Mouse (Mus musculus): ENCODE data around the gene Tmprss7. TPM values are rescaled to one million over a fixed set of nuclear protein-coding genes. Genes with fewer than 3 reads are reported as not detected.

Gene Tmprss7
- polyA plus RNA-seq, 1 experiment, result not detected

DNA sequence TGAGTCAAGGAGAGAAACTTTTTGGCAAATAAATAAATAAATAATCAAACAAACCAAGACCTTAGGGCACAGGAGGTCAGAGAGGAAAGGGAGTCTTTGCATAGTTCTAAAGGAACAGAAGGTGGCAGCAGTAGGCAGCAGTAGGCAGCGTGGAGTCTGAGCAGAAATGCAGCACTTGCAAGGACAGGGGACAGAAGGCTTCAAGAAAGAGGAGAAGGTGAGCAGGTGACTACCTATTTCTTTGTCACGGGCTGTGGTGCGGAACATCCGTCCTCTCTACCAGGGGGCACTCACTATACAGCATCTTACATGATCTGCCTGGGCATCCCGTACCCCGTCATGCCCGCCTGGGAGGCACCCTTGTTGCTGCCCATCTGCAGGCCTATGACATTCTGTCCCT is 17.8 kb upstream of the Tmprss7 start:
- DNase-seq, result peak; percentile 33
- whole genome bisulfite sequencing, result 51% methylated on average over 7 of the region's 7 CpGs
- Histone ChIP-seq H3K4me3 (ENCODE audit: insufficient read depth, low read depth, low read length) (no peak overlapping the region), H3K4me1 (ENCODE audit: control insufficient read depth, insufficient read depth, low read length) (no peaks in the 10 kb centered on the region), H3K27ac (ENCODE audit: insufficient read depth, low read depth, low read length) (no peak overlapping the region), H3K27me3 (replicated peaks; ENCODE audit: control insufficient read depth, insufficient read depth, low read length) (no peaks in the 10 kb centered on the region), H3K36me3 (ENCODE audit: control insufficient read depth, insufficient read depth, low read length) (no peaks in the 10 kb centered on the region)
- peak; percentile 66 for TF ChIP-seq CTCF (conservative IDR thresholded peaks at IDR 0.05; ENCODE audit: insufficient read depth, insufficient read length, low read depth, low read length)
- TF ChIP-seq POLR2A (IDR thresholded peaks at IDR 0.05; ENCODE audit: low read depth, low read length), result no peak

DNA sequence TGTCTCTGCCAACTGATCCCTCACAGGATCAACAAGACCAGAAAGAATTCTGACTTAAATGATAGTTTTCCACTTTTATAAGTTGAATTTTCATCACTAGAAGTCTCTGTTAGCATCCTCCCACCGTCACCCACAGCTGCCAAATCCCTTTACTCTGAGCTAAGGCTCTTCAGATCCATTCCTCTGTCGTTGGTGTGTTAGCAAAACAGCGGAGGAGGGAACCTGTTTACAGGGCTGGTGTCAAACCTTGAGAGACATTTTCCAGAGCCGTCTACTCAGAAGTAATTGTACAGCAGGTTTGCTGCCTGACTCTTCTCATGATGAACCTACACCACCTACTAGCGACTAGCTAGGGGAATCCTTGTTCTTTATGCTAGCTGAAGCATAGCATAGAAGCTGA is 5.8 kb upstream of the Tmprss7 start:
- Histone ChIP-seq H3K36me3 (ENCODE audit: control insufficient read depth, insufficient read depth, low read length) (no peaks in the 10 kb centered on the region), H3K27me3 (replicated peaks; ENCODE audit: control insufficient read depth, insufficient read depth, low read length) (no peaks in the 10 kb centered on the region; the same call in 1 of the 2 replicates), H3K4me3 (ENCODE audit: insufficient read depth, low read depth, low read length) (no peak overlapping the region), H3K27ac (ENCODE audit: insufficient read depth, low read depth, low read length) (no peak overlapping the region), H3K4me1 (ENCODE audit: control insufficient read depth, insufficient read depth, low read length) (no peaks in the 10 kb centered on the region)
- DNase-seq, result no peak
- 73% methylated on average over 5 of the region's 5 CpGs for WGBS
- no peak for TF ChIP-seq POLR2A (IDR thresholded peaks at IDR 0.05; ENCODE audit: low read depth, low read length)
- no peak for TF ChIP-seq CTCF (conservative IDR thresholded peaks at IDR 0.05; ENCODE audit: insufficient read depth, insufficient read length, low read depth, low read length)

DNA sequence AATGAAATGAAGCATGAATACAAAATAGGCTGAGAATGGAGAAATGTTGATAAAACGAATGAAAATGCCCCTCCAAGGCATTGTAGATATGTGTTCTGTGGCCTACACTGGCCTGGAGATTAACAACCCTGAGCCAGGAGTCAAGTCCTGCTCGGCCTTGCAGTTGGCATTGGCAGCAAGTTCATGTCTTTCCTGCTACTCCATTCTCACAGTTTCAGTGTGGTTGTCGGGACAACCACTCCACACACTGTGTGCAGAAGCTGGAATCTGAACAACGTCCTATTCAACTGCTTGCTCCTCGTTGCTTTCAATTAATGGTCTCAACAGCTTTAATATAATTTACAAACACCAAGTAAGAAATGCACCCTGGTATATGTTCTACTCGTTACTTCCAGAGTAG is 4.5 kb upstream of the Tmprss7 start:
- no peak for DNase-seq
- Histone ChIP-seq H3K4me3 (ENCODE audit: insufficient read depth, low read depth, low read length) (no peak overlapping the region), H3K27me3 (replicated peaks; ENCODE audit: control insufficient read depth, insufficient read depth, low read length) (no peaks in the 10 kb centered on the region; the same call in 1 of the 2 replicates), H3K36me3 (ENCODE audit: control insufficient read depth, insufficient read depth, low read length) (no peaks in the 10 kb centered on the region), H3K4me1 (ENCODE audit: control insufficient read depth, insufficient read depth, low read length) (no peaks in the 10 kb centered on the region), H3K27ac (ENCODE audit: insufficient read depth, low read depth, low read length) (no peak overlapping the region)
- WGBS, result 78% methylated on average over 6 of the region's 6 CpGs
- TF ChIP-seq POLR2A (IDR thresholded peaks at IDR 0.05; ENCODE audit: low read depth, low read length) (no peak), CTCF (conservative IDR thresholded peaks at IDR 0.05; ENCODE audit: insufficient read depth, insufficient read length, low read depth, low read length) (no peak)

DNA sequence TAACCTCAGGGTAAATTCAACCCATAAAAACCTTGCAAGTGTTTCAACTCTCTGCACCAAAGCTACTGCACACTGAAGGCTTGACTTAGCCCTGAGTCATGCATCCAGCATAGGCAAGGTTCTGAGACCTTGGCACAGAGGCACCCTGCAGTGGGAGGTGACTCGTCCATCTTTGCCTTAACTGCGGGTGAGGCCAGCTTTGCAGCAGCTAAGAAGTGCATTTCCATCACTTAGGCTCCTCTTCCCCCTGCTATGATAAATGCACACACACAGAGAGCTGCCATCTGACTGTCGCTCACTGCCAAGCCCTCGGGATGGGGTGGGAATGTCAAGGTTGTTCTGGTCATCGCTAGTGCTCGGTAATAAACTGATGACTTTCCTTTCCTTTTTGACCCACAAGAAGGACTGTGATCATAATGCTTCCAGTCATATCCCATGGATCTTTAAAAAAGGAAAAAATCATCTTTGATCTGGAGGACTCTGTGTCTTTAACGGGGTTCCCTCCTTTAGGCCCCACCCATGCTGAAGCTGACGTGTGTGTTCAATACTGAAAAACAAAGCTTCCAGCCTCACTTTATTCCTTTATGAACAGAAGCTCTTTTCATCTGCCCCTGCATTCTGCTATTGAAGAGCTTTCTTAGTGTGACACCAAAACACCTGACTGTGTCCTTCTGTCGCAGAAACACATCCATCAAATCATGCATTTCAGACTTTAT is 2.1 kb upstream of the Tmprss7 start:
- TF ChIP-seq POLR2A (IDR thresholded peaks at IDR 0.05; ENCODE audit: low read depth, low read length), result no peak
- no peak for TF ChIP-seq CTCF (conservative IDR thresholded peaks at IDR 0.05; ENCODE audit: insufficient read depth, insufficient read length, low read depth, low read length)
- H3K27ac ChIP-seq (ENCODE audit: insufficient read depth, low read depth, low read length), result no peak overlapping the region
- H3K27me3 ChIP-seq (replicated peaks; ENCODE audit: control insufficient read depth, insufficient read depth, low read length), result no peaks in the 10 kb centered on the region; the same call in 1 of the 2 replicates
- 79% methylated on average over 9 of the region's 9 CpGs for WGBS
- DNase-seq, result no peak
- H3K4me1 ChIP-seq (ENCODE audit: control insufficient read depth, insufficient read depth, low read length), result no peaks in the 10 kb centered on the region
- H3K36me3 ChIP-seq (ENCODE audit: control insufficient read depth, insufficient read depth, low read length), result no peaks in the 10 kb centered on the region
- no peak overlapping the region for H3K4me3 ChIP-seq (ENCODE audit: insufficient read depth, low read depth, low read length)

DNA sequence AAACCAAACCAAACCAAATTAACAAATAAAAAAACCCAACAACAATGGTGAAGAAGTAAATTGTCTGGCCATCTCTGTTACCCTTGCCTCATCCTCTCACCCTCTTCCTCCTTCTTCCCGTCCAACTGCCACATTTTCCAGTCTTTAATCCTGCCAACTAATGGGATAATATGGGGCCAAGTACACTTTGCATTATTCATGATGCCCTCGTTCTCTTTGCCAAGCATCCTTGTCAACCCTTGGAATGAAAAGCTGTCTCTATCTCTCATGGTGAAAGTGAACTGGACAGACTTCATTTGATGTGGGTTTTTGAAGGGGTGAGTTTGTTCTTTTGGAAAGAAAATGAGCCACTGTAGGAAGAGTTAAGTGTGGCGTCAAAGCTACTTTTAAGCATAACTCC is 607 bp downstream of the Tmprss7 start:
- no peak overlapping the region for H3K27ac ChIP-seq (ENCODE audit: insufficient read depth, low read depth, low read length)
- H3K4me3 ChIP-seq (ENCODE audit: insufficient read depth, low read depth, low read length), result no peak overlapping the region
- no peaks in the 10 kb centered on the region for H3K4me1 ChIP-seq (ENCODE audit: control insufficient read depth, insufficient read depth, low read length)
- TF ChIP-seq CTCF (conservative IDR thresholded peaks at IDR 0.05; ENCODE audit: insufficient read depth, insufficient read length, low read depth, low read length) (no peak), POLR2A (IDR thresholded peaks at IDR 0.05; ENCODE audit: low read depth, low read length) (no peak)
- 75% methylated on average over 3 of the region's 3 CpGs for WGBS
- no peak for DNase-seq
- no peaks in the 10 kb centered on the region for H3K36me3 ChIP-seq (ENCODE audit: control insufficient read depth, insufficient read depth, low read length)
- H3K27me3 ChIP-seq (replicated peaks; ENCODE audit: control insufficient read depth, insufficient read depth, low read length), result no peaks in the 10 kb centered on the region; the same call in 1 of the 2 replicates

DNA sequence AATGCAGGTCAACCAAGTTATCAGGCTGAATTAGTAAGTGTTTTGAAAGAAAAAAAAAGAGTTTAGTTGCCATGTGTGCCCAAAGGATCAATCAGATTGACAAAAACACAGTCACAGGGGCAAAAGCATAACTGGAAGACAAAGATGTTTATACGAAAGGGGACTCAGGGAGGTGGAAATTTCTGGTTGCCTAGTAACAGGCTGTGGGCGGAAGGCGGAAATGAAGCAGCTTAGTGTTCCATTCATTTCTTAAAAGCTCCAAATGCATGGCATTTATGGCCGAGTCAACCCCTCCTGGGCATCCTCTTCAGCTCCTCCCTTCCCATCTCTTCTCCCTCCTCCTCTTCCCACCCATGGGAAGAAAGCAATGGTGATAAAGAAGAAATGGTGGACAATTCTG is 3.3 kb downstream of the Tmprss7 start:
- Histone ChIP-seq H3K27ac (ENCODE audit: insufficient read depth, low read depth, low read length) (no peak overlapping the region), H3K36me3 (ENCODE audit: control insufficient read depth, insufficient read depth, low read length) (no peaks in the 10 kb centered on the region), H3K27me3 (replicated peaks; ENCODE audit: control insufficient read depth, insufficient read depth, low read length) (no peaks in the 10 kb centered on the region), H3K4me1 (ENCODE audit: control insufficient read depth, insufficient read depth, low read length) (no peaks in the 10 kb centered on the region), H3K4me3 (ENCODE audit: insufficient read depth, low read depth, low read length) (no peak overlapping the region)
- 31% methylated on average over 4 of the region's 4 CpGs for WGBS
- TF ChIP-seq CTCF (conservative IDR thresholded peaks at IDR 0.05; ENCODE audit: insufficient read depth, insufficient read length, low read depth, low read length), result no peak
- TF ChIP-seq POLR2A (IDR thresholded peaks at IDR 0.05; ENCODE audit: low read depth, low read length), result no peak
- DNase-seq, result no peak

DNA sequence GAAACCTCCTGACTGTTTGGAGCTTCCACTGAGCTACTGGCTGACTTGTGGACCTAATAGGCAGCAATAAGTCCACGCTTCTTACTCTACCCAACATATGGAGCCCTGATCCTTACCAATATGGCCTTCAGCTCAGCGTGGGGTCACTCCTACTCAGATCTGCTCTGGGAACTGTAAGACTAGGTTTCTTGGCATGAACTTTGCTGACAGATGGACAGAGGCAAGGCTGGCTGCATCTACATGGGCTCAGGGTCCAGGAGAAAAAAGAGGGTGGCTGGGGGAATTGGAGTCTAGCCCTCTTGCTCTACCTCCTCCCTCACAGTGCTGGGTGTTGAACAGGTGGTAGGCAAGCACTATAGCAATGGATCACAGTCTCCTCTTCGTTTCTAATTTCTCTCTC is 6.6 kb downstream of the Tmprss7 start:
- Histone ChIP-seq H3K4me1 (ENCODE audit: control insufficient read depth, insufficient read depth, low read length) (no peaks in the 10 kb centered on the region), H3K4me3 (ENCODE audit: insufficient read depth, low read depth, low read length) (no peak overlapping the region), H3K36me3 (ENCODE audit: control insufficient read depth, insufficient read depth, low read length) (no peaks in the 10 kb centered on the region), H3K27me3 (replicated peaks; ENCODE audit: control insufficient read depth, insufficient read depth, low read length) (no peaks in the 10 kb centered on the region), H3K27ac (ENCODE audit: insufficient read depth, low read depth, low read length) (no peak overlapping the region)
- DNase-seq, result no peak
- whole genome bisulfite sequencing, result 80% methylated on average over 3 of the region's 3 CpGs
- TF ChIP-seq CTCF (conservative IDR thresholded peaks at IDR 0.05; ENCODE audit: insufficient read depth, insufficient read length, low read depth, low read length) (no peak), POLR2A (IDR thresholded peaks at IDR 0.05; ENCODE audit: low read depth, low read length) (no peak)

Measured in kidney, adult 2 months (tissue).